Mouse (Mus musculus) limb, embryonic 10.5 days (tissue): ENCODE data around the gene Dcun1d1. TPM values are rescaled to one million over a fixed set of nuclear protein-coding genes. Genes with fewer than 3 reads are reported as not detected.

Source experiments
- polyA plus RNA-seq: library from polyadenylated mRNA; unstranded; fragments of >200 nt; fragmentation: Nextera tagmentation; extraction: Ambion mirVana; gene quantifications from 2 replicates; pipeline ENCODE4 v1.2.1, GENCODE M21; 2016

The Dcun1d1 gene
- polyA plus RNA-seq, 1 experiment from 2014 or later, result 109 TPM

Other genes with a start within 250 kb of the Dcun1d1 start
- 20.4 and 24.6 TPM in 2 replicates for gene Atp11b, start 183.3 kb downstream of the Dcun1d1 start, polyA plus RNA-seq
- 40.7 and 42.4 TPM in 2 replicates for gene Mccc1, start 63.2 kb upstream of the Dcun1d1 start, polyA plus RNA-seq
- not detected in 2 replicates for gene Ccdc144b, start 116.1 kb upstream of the Dcun1d1 start, polyA plus RNA-seq
- 85.4 and 95.5 TPM in 2 replicates for gene Acad9, start 128.5 kb upstream of the Dcun1d1 start, polyA plus RNA-seq
- 7.0 and 9.7 TPM in 2 replicates for gene D3Ertd254e, start 213.6 kb upstream of the Dcun1d1 start, polyA plus RNA-seq